Mouse (Mus musculus): ENCODE measurements at regions not wholly inside any gene's neighbourhood (a gene's known extent, or its start where the extent isn't known, plus 50 kb on each side); places are given as distances from the start of the nearest gene placed in this dataset.

GRCm38 (mm10) chr5:19130639-19131038 lies 96.2 kb upstream of the Magi2 start:
- Histone ChIP-seq H3K27ac (no peak overlapping the region), H3K36me3 (no peaks in the 10 kb centered on the region), H3K9me3 (no peaks in the 10 kb centered on the region), H3K4me3 (no peak overlapping the region), H3K9ac (no peak overlapping the region), H3K4me2 (replicated peaks) (no peak overlapping the region), H3K4me1 (no peaks in the 10 kb centered on the region), H3K27me3 (replicated peaks) (no peaks in the 10 kb centered on the region)
- WGBS: 80% methylated on average over 4 of the region's 4 CpGs
- no peak for ATAC-seq (ENCODE audit: low FRiP score, low read depth)

GRCm38 (mm10) chr5:19154511-19154910 lies 72.3 kb upstream of the Magi2 start:
- Histone ChIP-seq H3K4me2 (replicated peaks) (no peak overlapping the region), H3K9ac (no peak overlapping the region), H3K9me3 (no peaks in the 10 kb centered on the region), H3K4me3 (no peak overlapping the region), H3K4me1 (no peaks in the 10 kb centered on the region), H3K27ac (no peak overlapping the region), H3K36me3 (no peaks in the 10 kb centered on the region), H3K27me3 (replicated peaks) (no peaks in the 10 kb centered on the region)
- 52% methylated on average over 1 of the region's 1 CpGs for WGBS
- ATAC-seq (ENCODE audit: low FRiP score, low read depth): no peak

GRCm38 (mm10) chr5:19158191-19158590 lies 68.6 kb upstream of the Magi2 start:
- no peaks in the 10 kb centered on the region for H3K9me3 ChIP-seq
- no peak overlapping the region for H3K27ac ChIP-seq
- H3K4me1 ChIP-seq: no peaks in the 10 kb centered on the region
- no peak overlapping the region for H3K4me3 ChIP-seq
- no peaks in the 10 kb centered on the region for H3K36me3 ChIP-seq
- peak; percentile 67; the same call in 1 of the 2 replicates for ATAC-seq (ENCODE audit: low FRiP score, low read depth)
- no peak overlapping the region for H3K4me2 ChIP-seq (replicated peaks)
- no peak overlapping the region for H3K9ac ChIP-seq
- 47% methylated on average over 3 of the region's 3 CpGs for WGBS
- no peaks in the 10 kb centered on the region for H3K27me3 ChIP-seq (replicated peaks)

- H3K27ac ChIP-seq: no peak overlapping the region
- H3K4me2 ChIP-seq (replicated peaks): no peak overlapping the region
- H3K27me3 ChIP-seq (replicated peaks): no peaks in the 10 kb centered on the region
- no peak overlapping the region for H3K9ac ChIP-seq
- ATAC-seq (ENCODE audit: low FRiP score, low read depth): no peak
- H3K4me3 ChIP-seq: no peak overlapping the region
- 62% methylated on average over 4 of the region's 4 CpGs for WGBS
- H3K36me3 ChIP-seq: no peaks in the 10 kb centered on the region
- H3K4me1 ChIP-seq: no peaks in the 10 kb centered on the region
- no peaks in the 10 kb centered on the region for H3K9me3 ChIP-seq
These were observed 66.6 kb upstream of the Magi2 start for GRCm38 (mm10) chr5:19160256-19160655.

All from neural tube, embryonic 12.5 days (tissue).